Mouse (Mus musculus) heart, postnatal 0 days (tissue): ENCODE measurements at regions not wholly inside any gene's neighbourhood (a gene's known extent, or its start where the extent isn't known, plus 50 kb on each side); places are given as distances from the start of the nearest gene placed in this dataset.

ENCODE experiments used
- ATAC-seq: fragments of 200-750 bp; cut with Nextera tagmentation; 2 replicates; pipeline ENCODE4 v1.8.0; 2017; ENCODE audit warnings: low read depth, moderate number of reproducible peaks, moderate library complexity; ENCODE audit not compliant: insufficient read depth
- DNase-seq: peaks from one replicate; pipeline ENCODE4 v3.0.0-alpha.2; 2016; ENCODE audit warnings: low spot score
- H3K27ac ChIP-seq: fragments of 300-500 bp; sonication (generic); 2 replicates; pipeline ENCODE4 v1.5.1; 2014; ENCODE audit warnings: low read depth, mild to moderate bottlenecking
- H3K27me3 ChIP-seq: fragments of 300-500 bp; sonication (generic); 2 replicates; pipeline ENCODE4 v1.6.1; 2014; ENCODE audit warnings: low read length, mixed read lengths; ENCODE audit not compliant: control insufficient read depth, insufficient read depth
- H3K36me3 ChIP-seq: fragments of 300-500 bp; sonication (generic); replicated peaks from 2 replicates; pipeline ENCODE4 v1.6.1; 2014; ENCODE audit warnings: low read length, mixed read lengths; ENCODE audit not compliant: control insufficient read depth, insufficient read depth
- H3K4me1 ChIP-seq: fragments of 300-500 bp; sonication (generic); 2 replicates; pipeline ENCODE4 v1.6.1; 2014; ENCODE audit warnings: antibody characterized with exemption; ENCODE audit not compliant: control insufficient read depth, insufficient read depth
- H3K4me2 ChIP-seq: fragments of 300-500 bp; sonication (generic); 2 replicates; pipeline ENCODE4 v1.6.1; 2014; ENCODE audit warnings: low read depth, mild to moderate bottlenecking, low read length, moderate library complexity
- H3K4me3 ChIP-seq: fragments of 300-500 bp; sonication (generic); 2 replicates; pipeline ENCODE4 v1.5.1; 2014; ENCODE audit warnings: low read depth, low read length
- H3K9ac ChIP-seq: fragments of 300-500 bp; sonication (generic); replicated peaks from 2 replicates; pipeline ENCODE4 v1.6.1; 2014; ENCODE audit warnings: low read depth, low read length, mixed read lengths
- H3K9me3 ChIP-seq: fragments of 300-500 bp; sonication (generic); replicated peaks from 2 replicates; pipeline ENCODE4 v1.6.1; 2016; ENCODE audit warnings: low read length; ENCODE audit not compliant: control insufficient read depth
- CTCF ChIP-seq: IDR thresholded peaks from 2 replicates; pipeline ENCODE4 v1.5.1; 2016; ENCODE audit warnings: antibody characterized with exemption, control low read depth, low read depth
- EP300 ChIP-seq: IDR thresholded peaks from 2 replicates; pipeline ENCODE4 v1.6.1; 2016; ENCODE audit warnings: antibody characterized with exemption, low read depth
- WGBS: fragments of 180-500 bp; shearing (Covaris S2); extraction: QIAGEN DNeasy Blood & Tissue Kit; methylation state at CpG from one replicate; pipeline ENCODE4 v1.1.7; 2014; 5-methylcytosine and 5-hydroxymethylcytosine counted together

- H3K27ac ChIP-seq = no peak overlapping the region
- WGBS = 65% methylated on average over 7 of the region's 7 CpGs
- TF ChIP-seq CTCF (no peak), EP300 (no peak)
Observed at GRCm38 (mm10) chr2:166234579-166235212, 79.2 kb upstream of the Sulf2 start.

GRCm38 (mm10) chr2:166233246-166233645, 77.8 kb upstream of the Sulf2 start:
- Histone ChIP-seq H3K4me3 (no peak overlapping the region), H3K27me3 (no peaks in the 10 kb centered on the region), H3K4me1 (peaks cover 15% of the 10 kb centered on the region; the same call in 1 of the 2 replicates), H3K36me3 (no peaks in the 10 kb centered on the region), H3K9ac (no peak overlapping the region), H3K27ac (no peak overlapping the region), H3K9me3 (no peaks in the 10 kb centered on the region), H3K4me2 (no peak overlapping the region)
- no peak for TF ChIP-seq EP300
- TF ChIP-seq CTCF = no peak
- WGBS = 67% methylated on average over 1 of the region's 1 CpGs
- ATAC-seq (no peak), DNase-seq (no peak)

More at GRCm38 (mm10) chr2:166234579-166235212, 79.2 kb upstream of the Sulf2 start:
- Histone ChIP-seq H3K4me1 (peaks cover 15% of the 10 kb centered on the region; the same call in 1 of the 2 replicates), H3K4me2 (no peak overlapping the region), H3K9me3 (no peaks in the 10 kb centered on the region), H3K27me3 (no peaks in the 10 kb centered on the region), H3K36me3 (no peaks in the 10 kb centered on the region), H3K9ac (no peak overlapping the region), H3K4me3 (no peak overlapping the region)
- no peak for ATAC-seq
- no peak for DNase-seq

- WGBS = 13% methylated on average over 2 of the region's 3 CpGs
- Histone ChIP-seq H3K4me1 (peaks cover 15% of the 10 kb centered on the region; the same call in 1 of the 2 replicates), H3K4me2 (no peak overlapping the region), H3K4me3 (no peak overlapping the region), H3K36me3 (no peaks in the 10 kb centered on the region), H3K27me3 (no peaks in the 10 kb centered on the region), H3K9ac (no peak overlapping the region), H3K9me3 (no peaks in the 10 kb centered on the region), H3K27ac (no peak overlapping the region)
- DNase-seq = peak; percentile 52
- TF ChIP-seq CTCF (no peak), EP300 (no peak)
- peak; percentile 56; the same call in 1 of the 2 replicates for ATAC-seq
Observed at GRCm38 (mm10) chr2:166232376-166232775, 76.9 kb upstream of the Sulf2 start.

- Histone ChIP-seq H3K4me3 (no peak overlapping the region), H3K27me3 (no peaks in the 10 kb centered on the region), H3K9ac (no peak overlapping the region), H3K9me3 (no peaks in the 10 kb centered on the region), H3K36me3 (no peaks in the 10 kb centered on the region), H3K4me1 (peaks cover 15% of the 10 kb centered on the region; the same call in 1 of the 2 replicates), H3K4me2 (no peak overlapping the region), H3K27ac (no peak overlapping the region)
- DNase-seq (no peak), ATAC-seq (no peak)
- TF ChIP-seq CTCF (no peak), EP300 (no peak)
- 82% methylated on average over 6 of the region's 6 CpGs for WGBS
Observed at GRCm38 (mm10) chr2:166230617-166231016, 75.2 kb upstream of the Sulf2 start.

GRCm38 (mm10) chr2:166228356-166228755, 72.9 kb upstream of the Sulf2 start:
- Histone ChIP-seq H3K4me3 (no peak overlapping the region), H3K4me2 (no peak overlapping the region), H3K9me3 (no peaks in the 10 kb centered on the region), H3K27ac (no peak overlapping the region), H3K9ac (no peak overlapping the region), H3K27me3 (no peaks in the 10 kb centered on the region), H3K36me3 (no peaks in the 10 kb centered on the region), H3K4me1 (peaks cover 14% of the 10 kb centered on the region; the same call in 1 of the 2 replicates)
- no peak for DNase-seq
- no peak for ATAC-seq
- 78% methylated on average over 6 of the region's 6 CpGs for WGBS
- no peak for TF ChIP-seq EP300
- TF ChIP-seq CTCF = no peak

GRCm38 (mm10) chr2:166227496-166227895, 72.0 kb upstream of the Sulf2 start:
- WGBS = 58% methylated on average over 5 of the region's 5 CpGs

More at GRCm38 (mm10) chr2:166227496-166227895, 72.0 kb upstream of the Sulf2 start:
- no peak for DNase-seq
- H3K4me2 ChIP-seq = no peak overlapping the region
- ATAC-seq = no peak
- no peaks in the 10 kb centered on the region for H3K27me3 ChIP-seq
- TF ChIP-seq EP300 (no peak), CTCF (no peak)
- no peaks in the 10 kb centered on the region for H3K36me3 ChIP-seq
- H3K27ac ChIP-seq = no peak overlapping the region
- H3K4me3 ChIP-seq = no peak overlapping the region
- peaks cover 6% of the 10 kb centered on the region; the same call in 1 of the 2 replicates for H3K4me1 ChIP-seq
- no peaks in the 10 kb centered on the region for H3K9me3 ChIP-seq
- no peak overlapping the region for H3K9ac ChIP-seq
